Mouse (Mus musculus): ENCODE results near the gene Lef1.

- no peak for TF ChIP-seq CTCF (IDR thresholded peaks at IDR 0.05; ENCODE audit: low read depth, low read length)
- TF ChIP-seq POLR2A (IDR thresholded peaks at IDR 0.05; ENCODE audit: borderline replicate concordance, low read depth, low read length) = no peak
Observed at GRCm38 (mm10) chr3:131109066-131109685, 1.1 kb upstream of the Lef1 start.

All from bone marrow macrophage, adult 2 months (primary cell).